In the genomic region with DNA sequence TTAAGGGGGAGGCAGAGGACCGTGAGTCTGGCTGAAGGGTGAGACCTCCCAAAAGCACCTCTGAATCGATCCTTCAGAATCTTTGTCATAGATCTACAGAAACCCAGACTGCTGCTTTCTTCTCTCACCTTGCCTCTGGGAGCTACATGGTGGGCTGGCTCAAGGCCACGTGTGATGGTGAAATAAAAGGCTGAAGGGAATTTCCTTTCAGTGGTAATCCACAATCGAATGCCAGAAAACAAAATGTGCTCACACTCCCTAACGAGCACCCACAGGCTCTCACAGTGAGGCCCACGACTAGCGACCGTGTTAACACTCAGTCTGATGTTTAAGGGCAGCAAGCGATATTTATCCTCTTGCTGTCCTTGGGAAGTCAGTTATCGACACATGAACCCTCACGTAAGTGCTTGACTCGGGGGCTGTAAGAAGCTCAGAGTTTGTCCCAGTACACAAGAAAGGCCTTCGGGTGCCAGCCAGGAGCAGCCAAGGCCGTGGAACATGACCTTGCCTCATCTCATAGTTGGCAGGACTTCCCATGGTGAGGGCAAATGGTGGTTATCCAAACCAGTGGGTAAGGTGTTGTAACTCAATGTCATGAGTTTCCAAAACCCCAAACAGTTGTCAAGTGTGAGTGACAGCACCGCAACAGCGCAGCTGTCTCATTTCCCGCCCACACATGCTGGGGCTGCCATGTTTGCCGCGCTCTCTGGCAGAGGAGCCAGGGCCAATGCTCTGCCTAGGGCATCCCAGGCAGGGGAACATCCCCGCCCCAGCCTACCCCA, we compare ENCODE assay signal across 11 mouse cellular contexts.
A peak's percentile ranks its signal among the peaks of the same experiment; 100 is the strongest.
DNase-seq lines count a peak whose midpoint lies in the region; ATAC-seq and TF ChIP-seq lines count a peak whose summit lies in the region.
"Had no signal": no experiment of that assay in that cellular context is flagged by ENCODE, and none has a peak within 500 bp of the region (broad histone marks: within the 10 kb centered on the region; RNA-seq: fewer than 3 reads in every experiment).

No protein-coding gene starts in this region.

- no peaks in the 10 kb centered on the region for H3K4me1 ChIP-seq in forebrain, postnatal 0 days (ENCODE audit: insufficient read depth)
- no peaks in the 10 kb centered on the region; the same call in 1 of the 2 replicates for H3K4me1 ChIP-seq in forebrain, embryonic 16.5 days (replicated peaks; ENCODE audit: control insufficient read depth, insufficient read depth, low read length)
- H3K4me1 ChIP-seq: midbrain, embryonic 12.5 days had no signal

- H3K9ac ChIP-seq in forebrain, postnatal 0 days = no peak overlapping the region
- H3K9ac ChIP-seq in forebrain, embryonic 16.5 days (replicated peaks; ENCODE audit: low read depth, low read length) = no peak overlapping the region
- H3K9ac ChIP-seq: limb, embryonic 15.5 days; midbrain, embryonic 12.5 days had no signal

- ATAC-seq in forebrain, postnatal 0 days = 0 out of 2 replicates have a peak, but pooled peaks have one; percentile 38
- no peak for ATAC-seq in forebrain, embryonic 16.5 days

- no peak for DNase-seq in forebrain, postnatal 0 days
- DNase-seq in 3T3-L1 (ENCODE audit: low read depth, low spot score) = peak; percentile 20
- DNase-seq in brain, embryonic 14.5 days (ENCODE audit: low read depth) = peak; percentile 35
- DNase-seq in lung, postnatal 10 days = peak; percentile 53
- DNase-seq in urinary bladder, postnatal 14 days (ENCODE audit: low spot score) = no peak
- no peak for DNase-seq in retina, postnatal 1 day
- no peak for DNase-seq in layer of hippocampus, adult 2 months (ENCODE audit: low spot score in 2 of 2)

- no peak for TF ChIP-seq CTCF in forebrain, postnatal 0 days (IDR thresholded peaks at IDR 0.05; ENCODE audit: low read depth)
- no peak for TF ChIP-seq CTCF in brain, embryonic 14.5 days (IDR thresholded peaks at IDR 0.05; ENCODE audit: borderline replicate concordance, extremely low read depth, insufficient read depth, insufficient read length)
- no peak for TF ChIP-seq CTCF in layer of hippocampus, adult 2 months (conservative IDR thresholded peaks at IDR 0.05)

- TF ChIP-seq POLR2A in brain, embryonic 14.5 days (IDR thresholded peaks at IDR 0.05; ENCODE audit: borderline replicate concordance, extremely low read depth, insufficient read depth, insufficient read length, poor library complexity, severe bottlenecking) = no peak

- no peak overlapping the region for H3K4me3 ChIP-seq in forebrain, postnatal 0 days (ENCODE audit: low read depth, low read length)
- H3K4me3 ChIP-seq in forebrain, embryonic 16.5 days (replicated peaks; ENCODE audit: low read length) = no peak overlapping the region
- no peak overlapping the region for H3K4me3 ChIP-seq in layer of hippocampus, adult 2 months
- H3K4me3 ChIP-seq: hindbrain, embryonic 10.5 days; limb, embryonic 15.5 days; midbrain, embryonic 12.5 days had no signal

- whole genome bisulfite sequencing in forebrain, postnatal 0 days = 57% methylated on average over 20 of the region's 20 CpGs
- WGBS in forebrain, embryonic 16.5 days = 55% methylated on average over 20 of the region's 20 CpGs

- H3K27ac ChIP-seq in forebrain, postnatal 0 days (ENCODE audit: low read depth, low read length) = no peak overlapping the region
- H3K27ac ChIP-seq in forebrain, embryonic 16.5 days (ENCODE audit: low read length) = no peak overlapping the region
- no peak overlapping the region for H3K27ac ChIP-seq in layer of hippocampus, adult 2 months
- H3K27ac ChIP-seq: hindbrain, embryonic 10.5 days; limb, embryonic 15.5 days; midbrain, embryonic 12.5 days had no signal

- H3K4me2 ChIP-seq in forebrain, postnatal 0 days (ENCODE audit: low read depth) = no peak overlapping the region
- no peak overlapping the region for H3K4me2 ChIP-seq in forebrain, embryonic 16.5 days (ENCODE audit: low read length)
- H3K4me2 ChIP-seq: limb, embryonic 15.5 days; midbrain, embryonic 12.5 days had no signal

- H3K9me3 ChIP-seq in forebrain, postnatal 0 days (ENCODE audit: low read length) = no peaks in the 10 kb centered on the region
- H3K9me3 ChIP-seq in forebrain, embryonic 16.5 days (ENCODE audit: control insufficient read depth, low read length) = no peaks in the 10 kb centered on the region
- H3K9me3 ChIP-seq: hindbrain, embryonic 10.5 days; limb, embryonic 15.5 days; midbrain, embryonic 12.5 days had no signal

- no peaks in the 10 kb centered on the region for H3K36me3 ChIP-seq in forebrain, postnatal 0 days (ENCODE audit: insufficient read depth)
- no peaks in the 10 kb centered on the region for H3K36me3 ChIP-seq in forebrain, embryonic 16.5 days (ENCODE audit: control insufficient read depth, insufficient read depth)
- H3K36me3 ChIP-seq: hindbrain, embryonic 10.5 days; limb, embryonic 15.5 days; midbrain, embryonic 12.5 days had no signal

- no peaks in the 10 kb centered on the region for H3K27me3 ChIP-seq in forebrain, postnatal 0 days (ENCODE audit: insufficient read depth, low read length)
- H3K27me3 ChIP-seq in forebrain, embryonic 16.5 days (replicated peaks; ENCODE audit: control insufficient read depth, insufficient read depth, low read length) = no peaks in the 10 kb centered on the region; the same call in 1 of the 2 replicates
- H3K27me3 ChIP-seq: limb, embryonic 15.5 days; midbrain, embryonic 12.5 days had no signal

Comparison
In these comparisons a context has a peak if more than half of its experiments do, and no peak if none do; other contexts are left out.
1. DNase-seq: peak in 3T3-L1 (single experiment), brain, embryonic 14.5 days (single experiment) and lung, postnatal 10 days (single experiment); none in forebrain, postnatal 0 days (single experiment), urinary bladder, postnatal 14 days (single experiment), retina, postnatal 1 day (single experiment) and layer of hippocampus, adult 2 months (0 of 2).